ENCODE assay signal across 8 mouse cellular contexts in the genomic region with DNA sequence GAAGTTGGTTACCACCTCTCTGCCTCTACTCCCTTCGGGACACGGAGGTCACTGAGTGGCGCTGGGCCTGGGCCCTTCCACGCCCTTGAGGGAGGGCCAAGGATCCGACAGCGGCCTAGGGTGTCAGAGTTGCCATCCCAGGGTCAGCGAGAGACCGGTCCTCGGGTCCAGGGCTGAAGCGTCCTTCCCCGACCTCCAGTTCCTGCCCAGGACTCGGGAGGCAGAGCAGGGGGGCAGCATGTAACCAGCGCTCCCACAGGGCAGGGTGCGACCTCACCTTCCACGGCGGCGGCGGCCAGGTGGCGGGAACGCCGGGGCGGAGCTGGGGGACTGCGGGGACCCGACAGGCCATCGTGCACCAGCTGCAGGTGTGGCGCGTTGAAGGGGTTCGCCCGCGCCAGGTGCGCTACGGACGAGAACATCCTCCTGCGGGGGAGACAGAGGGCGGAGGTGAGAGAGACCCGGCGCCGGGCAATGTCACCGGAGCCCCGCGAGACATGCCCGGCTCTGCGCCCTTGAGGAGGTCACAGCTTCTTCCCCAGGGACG. TPM values are rescaled to one million over a fixed set of nuclear protein-coding genes. Genes with fewer than 3 reads are reported as not detected.
DNase-seq lines count a peak whose midpoint lies in the region; ATAC-seq and TF ChIP-seq lines count a peak whose summit lies in the region.

No protein-coding gene starts in this region.

- H3K27me3 ChIP-seq in cerebellum, adult 2 months (ENCODE audit: control insufficient read depth, insufficient read depth, low read length): no peaks in the 10 kb centered on the region
- H3K27me3 ChIP-seq in erythroblast, embryonic 14.5 days (ENCODE audit: control insufficient read depth): no peaks in the 10 kb centered on the region
- H3K27me3 ChIP-seq in limb, embryonic 13.5 days: no peaks in the 10 kb centered on the region
- H3K27me3 ChIP-seq in midbrain, embryonic 11.5 days (ENCODE audit: control insufficient read depth, insufficient read depth, low read length): no peaks in the 10 kb centered on the region
- H3K27me3 ChIP-seq in stomach, embryonic 14.5 days (ENCODE audit: control insufficient read depth, insufficient read depth, low read length): no peaks in the 10 kb centered on the region

- no peak for DNase-seq in cerebellum, adult 2 months
- no peak for DNase-seq in cerebellum, postnatal 36 days
- DNase-seq in adrenal gland, adult (ENCODE audit: inconsistent age in 2 of 2, low spot score in 1 of 2): peak; percentile 73 to 88
- DNase-seq in heart, postnatal 10 days: peak; percentile 57 to 73
- no peak for DNase-seq in midbrain, embryonic 11.5 days (ENCODE audit: low spot score, missing footprints)

- peak overlapping the region; percentile 79 for H3K4me3 ChIP-seq in cerebellum, adult 2 months (replicated peaks; ENCODE audit: insufficient read depth, low read depth, low read length)
- peak overlapping the region; percentile 82 for H3K4me3 ChIP-seq in erythroblast, embryonic 14.5 days (replicated peaks)
- H3K4me3 ChIP-seq in limb, embryonic 13.5 days: peak overlapping the region; percentile 95
- H3K4me3 ChIP-seq in midbrain, embryonic 11.5 days (ENCODE audit: low read depth, low read length): peak overlapping the region; percentile 100
- peak overlapping the region; percentile 99 for H3K4me3 ChIP-seq in stomach, embryonic 14.5 days (ENCODE audit: low read depth, low read length)

- peak overlapping the region; percentile 92 for H3K4me2 ChIP-seq in limb, embryonic 13.5 days (replicated peaks)
- peak overlapping the region; percentile 91 for H3K4me2 ChIP-seq in midbrain, embryonic 11.5 days
- peak overlapping the region; percentile 60 for H3K4me2 ChIP-seq in stomach, embryonic 14.5 days (replicated peaks; ENCODE audit: low read depth, low read length)

- WGBS in cerebellum, adult 2 months: 0% methylated on average over 44 of the region's 44 CpGs
- under 1% methylated on average over 44 of the region's 44 CpGs for WGBS in limb, embryonic 13.5 days
- WGBS in midbrain, embryonic 11.5 days: under 1% methylated on average over 44 of the region's 44 CpGs
- under 1% methylated on average over 38 of the region's 44 CpGs for WGBS in stomach, embryonic 14.5 days

- peak overlapping the region; percentile 95 for H3K27ac ChIP-seq in cerebellum, adult 2 months (ENCODE audit: insufficient read depth, low read length)
- peak overlapping the region; percentile 90 for H3K27ac ChIP-seq in limb, embryonic 13.5 days
- peak overlapping the region; percentile 63; the same call in 1 of the 2 replicates for H3K27ac ChIP-seq in midbrain, embryonic 11.5 days (ENCODE audit: low read depth, low read length)
- H3K27ac ChIP-seq in stomach, embryonic 14.5 days (ENCODE audit: low read length): peak overlapping the region; percentile 86

- peak overlapping the region; percentile 95 for H3K9ac ChIP-seq in limb, embryonic 13.5 days
- H3K9ac ChIP-seq in midbrain, embryonic 11.5 days (ENCODE audit: low read length): peak overlapping the region; percentile 96
- peak overlapping the region; percentile 96 for H3K9ac ChIP-seq in stomach, embryonic 14.5 days (replicated peaks; ENCODE audit: low read depth, low read length)

- intact Hi-C loops in heart, postnatal 10 days (cut with DNase I): loop anchor here (2.0 kb wide), 1 partner anchor 41 kb away; a partner anchor contains a TSS

- no peak for TF ChIP-seq POLR2A in cerebellum, adult 2 months (IDR thresholded peaks at IDR 0.05; ENCODE audit: borderline replicate concordance, insufficient read depth, low read length)

- no peak for TF ChIP-seq CTCF in cerebellum, adult 2 months (IDR thresholded peaks at IDR 0.05; ENCODE audit: borderline replicate concordance, insufficient read depth, low read depth, low read length)

- peaks cover 6% of the 10 kb centered on the region; the same call in 1 of the 2 replicates for H3K4me1 ChIP-seq in cerebellum, adult 2 months (ENCODE audit: control insufficient read depth, insufficient read depth, low read length)
- peaks cover 43% of the 10 kb centered on the region for H3K4me1 ChIP-seq in erythroblast, embryonic 14.5 days (ENCODE audit: control insufficient read depth)
- peaks cover 12% of the 10 kb centered on the region for H3K4me1 ChIP-seq in limb, embryonic 13.5 days
- H3K4me1 ChIP-seq in midbrain, embryonic 11.5 days (ENCODE audit: control insufficient read depth, insufficient read depth, low read length): peaks cover 11% of the 10 kb centered on the region
- H3K4me1 ChIP-seq in stomach, embryonic 14.5 days (ENCODE audit: control insufficient read depth, insufficient read depth, low read length): peaks cover 4% of the 10 kb centered on the region

- ATAC-seq in limb, embryonic 13.5 days (ENCODE audit: low FRiP score, low read depth): peak; percentile 33
- ATAC-seq in midbrain, embryonic 11.5 days (ENCODE audit: low FRiP score): peak; percentile 66
- peak; percentile 57 for ATAC-seq in stomach, embryonic 14.5 days (ENCODE audit: insufficient number of reproducible peaks, insufficient read depth, low FRiP score, low read depth)

- no peaks in the 10 kb centered on the region for H3K9me3 ChIP-seq in erythroblast, embryonic 14.5 days (ENCODE audit: control insufficient read depth, low read length)
- no peaks in the 10 kb centered on the region for H3K9me3 ChIP-seq in limb, embryonic 13.5 days
- no peaks in the 10 kb centered on the region for H3K9me3 ChIP-seq in midbrain, embryonic 11.5 days (ENCODE audit: control insufficient read depth, low read length)
- H3K9me3 ChIP-seq in stomach, embryonic 14.5 days (ENCODE audit: control insufficient read depth, low read depth, low read length): no peaks in the 10 kb centered on the region

- peaks cover 42% of the 10 kb centered on the region for H3K36me3 ChIP-seq in erythroblast, embryonic 14.5 days (ENCODE audit: control insufficient read depth)
- peaks cover 37% of the 10 kb centered on the region for H3K36me3 ChIP-seq in limb, embryonic 13.5 days
- H3K36me3 ChIP-seq in midbrain, embryonic 11.5 days (ENCODE audit: control insufficient read depth, insufficient read depth, low read length): peaks cover 14% of the 10 kb centered on the region; the same call in 1 of the 2 replicates
- H3K36me3 ChIP-seq in stomach, embryonic 14.5 days (ENCODE audit: control insufficient read depth, insufficient read depth, low read length): peaks cover 33% of the 10 kb centered on the region

RNA-seq across cellular contexts. Expression of a gene that starts 0.5 kb away (rescaled TPM):
- 772 and 804 TPM in 2 replicates for polyA plus RNA-seq in cerebellum, adult 2 months (2012; rRNA removed)
- 18.7 and 21.2 TPM in 2 replicates for polyA plus RNA-seq in erythroblast, embryonic 14.5 days (2012)
- total RNA-seq in heart, postnatal 10 days (2021): 1,000 to 10,000 TPM; 2,219 to 2,275 TPM
- 447 and 448 TPM in 2 replicates for polyA plus RNA-seq in limb, embryonic 13.5 days (2015; fragmentation: Nextera tagmentation; extraction: Ambion mirVana)
- polyA plus RNA-seq in midbrain, embryonic 11.5 days (2014; fragmentation: Nextera tagmentation; extraction: Ambion mirVana): 391 and 404 TPM in 2 replicates
- 501 and 502 TPM in 2 replicates for polyA plus RNA-seq in stomach, embryonic 14.5 days (2014; fragmentation: Nextera tagmentation; extraction: Ambion mirVana)

RNA-seq across cellular contexts. Expression of a gene that starts 40.6 kb away (rescaled TPM):
- 15.1 and 15.7 TPM in 2 replicates for polyA plus RNA-seq in cerebellum, adult 2 months (2012; rRNA removed)
- not detected in 2 replicates for polyA plus RNA-seq in erythroblast, embryonic 14.5 days (2012)
- 10 to 100 TPM; 24.1 to 25.1 TPM for total RNA-seq in heart, postnatal 10 days (2021)
- polyA plus RNA-seq in limb, embryonic 13.5 days (2015; fragmentation: Nextera tagmentation; extraction: Ambion mirVana): 70.3 and 70.6 TPM in 2 replicates
- polyA plus RNA-seq in midbrain, embryonic 11.5 days (2014; fragmentation: Nextera tagmentation; extraction: Ambion mirVana): 20.1 and 26.0 TPM in 2 replicates
- 51.9 and 54.1 TPM in 2 replicates for polyA plus RNA-seq in stomach, embryonic 14.5 days (2014; fragmentation: Nextera tagmentation; extraction: Ambion mirVana)

RNA-seq across cellular contexts. Expression of a gene that starts 40.8 kb away (rescaled TPM):
- 5.8 and 6.5 TPM in 2 replicates for polyA plus RNA-seq in cerebellum, adult 2 months (2012; rRNA removed)
- polyA plus RNA-seq in erythroblast, embryonic 14.5 days (2012): 0.11 and 0.30 TPM in 2 replicates
- 10 to 100 TPM; 15.1 to 16.4 TPM for total RNA-seq in heart, postnatal 10 days (2021)
- polyA plus RNA-seq in limb, embryonic 13.5 days (2015; fragmentation: Nextera tagmentation; extraction: Ambion mirVana): 29.5 and 31.8 TPM in 2 replicates
- polyA plus RNA-seq in midbrain, embryonic 11.5 days (2014; fragmentation: Nextera tagmentation; extraction: Ambion mirVana): 23.9 and 28.1 TPM in 2 replicates
- polyA plus RNA-seq in stomach, embryonic 14.5 days (2014; fragmentation: Nextera tagmentation; extraction: Ambion mirVana): 24.5 and 27.6 TPM in 2 replicates

RNA-seq across cellular contexts. Expression of a gene that starts 57.8 kb away (rescaled TPM):
- 47.5 and 49.8 TPM in 2 replicates for polyA plus RNA-seq in cerebellum, adult 2 months (2012; rRNA removed)
- polyA plus RNA-seq in erythroblast, embryonic 14.5 days (2012): 25.2 and 37.9 TPM in 2 replicates
- 100 to 1,000 TPM in 1 of 2 experiments, 10 to 100 TPM in 1; 99.0 to 107 TPM for total RNA-seq in heart, postnatal 10 days (2021)
- polyA plus RNA-seq in limb, embryonic 13.5 days (2015; fragmentation: Nextera tagmentation; extraction: Ambion mirVana): 273 and 275 TPM in 2 replicates
- 339 and 388 TPM in 2 replicates for polyA plus RNA-seq in midbrain, embryonic 11.5 days (2014; fragmentation: Nextera tagmentation; extraction: Ambion mirVana)
- polyA plus RNA-seq in stomach, embryonic 14.5 days (2014; fragmentation: Nextera tagmentation; extraction: Ambion mirVana): 236 and 261 TPM in 2 replicates

Comparison
In these comparisons a context has a peak if more than half of its experiments do, and no peak if none do; other contexts are left out.
1. DNase-seq: peak in adrenal gland, adult (2 of 2) and heart, postnatal 10 days (2 of 2); none in cerebellum, adult 2 months (0 of 2), cerebellum, postnatal 36 days (0 of 2) and midbrain, embryonic 11.5 days (single experiment).
2. RNA of a gene that starts 0.5 kb away (polyA plus RNA-seq): 772 to 804 TPM in cerebellum, adult 2 months, 501 to 502 TPM in stomach, embryonic 14.5 days, 447 to 448 TPM in limb, embryonic 13.5 days and 391 to 404 TPM in midbrain, embryonic 11.5 days; 18.7 to 21.2 TPM in erythroblast, embryonic 14.5 days; every median in the first group is over 10 times any median in the second.
3. RNA of a gene that starts 40.6 kb away (polyA plus RNA-seq): 70.3 to 70.6 TPM in limb, embryonic 13.5 days, 51.9 to 54.1 TPM in stomach, embryonic 14.5 days, 20.1 to 26.0 TPM in midbrain, embryonic 11.5 days and 15.1 to 15.7 TPM in cerebellum, adult 2 months; not detected in erythroblast, embryonic 14.5 days; every median in the first group is over 10 times any median in the second.
4. Peak in every context shown above with its lines, with median percentiles within 50 percentile points of each other: H3K27ac ChIP-seq, H3K4me3 ChIP-seq, ATAC-seq, H3K4me2 ChIP-seq and H3K9ac ChIP-seq.